In genomic region chr7:19343210-19343808, GRCm38 (mm10) we compare ENCODE assay signal across 8 mouse cellular contexts. TPM values are rescaled to one million over a fixed set of nuclear protein-coding genes. Genes with fewer than 3 reads are reported as not detected.
DNase-seq lines count a peak whose midpoint lies in the region; ATAC-seq and TF ChIP-seq lines count a peak whose summit lies in the region.

No protein-coding gene starts in this region.

- peak; percentile 81 for DNase-seq in CD4-positive helper T cell, adult 2 months (ENCODE audit: low read depth, low spot score)
- DNase-seq in adipocyte (ENCODE audit: low spot score), result peak; percentile 88
- DNase-seq in embryo, embryonic 9.5 days (ENCODE audit: extremely low spot score), result peak; percentile 80
- DNase-seq in liver, postnatal 0 days, result peak; percentile 85
- peak; percentile 87 for DNase-seq in thymus, postnatal 4 days

- 0 out of 2 replicates have a peak overlapping the region, but pooled peaks have one; percentile 9 for H3K4me3 ChIP-seq in heart, embryonic 12.5 days
- H3K4me3 ChIP-seq in kidney, embryonic 16.5 days (ENCODE audit: low read length), result no peak overlapping the region
- H3K4me3 ChIP-seq in liver, postnatal 0 days (ENCODE audit: low read depth, low read length), result no peak overlapping the region
- peak overlapping the region; percentile 49; the same call in 1 of the 2 replicates for H3K4me3 ChIP-seq in neural tube, embryonic 15.5 days (replicated peaks)

- H3K27me3 ChIP-seq in heart, embryonic 12.5 days (replicated peaks), result no peaks in the 10 kb centered on the region
- peaks cover 13% of the 10 kb centered on the region for H3K27me3 ChIP-seq in kidney, embryonic 16.5 days (ENCODE audit: insufficient read depth, low read length)
- H3K27me3 ChIP-seq in liver, postnatal 0 days (ENCODE audit: insufficient read depth, low read length), result peaks cover 23% of the 10 kb centered on the region
- peaks cover 15% of the 10 kb centered on the region for H3K27me3 ChIP-seq in neural tube, embryonic 15.5 days (replicated peaks)

- H3K9me3 ChIP-seq in heart, embryonic 12.5 days (replicated peaks), result no peaks in the 10 kb centered on the region
- H3K9me3 ChIP-seq in kidney, embryonic 16.5 days (ENCODE audit: low read length), result no peaks in the 10 kb centered on the region
- H3K9me3 ChIP-seq in liver, postnatal 0 days (ENCODE audit: low read length), result no peaks in the 10 kb centered on the region
- H3K9me3 ChIP-seq in neural tube, embryonic 15.5 days (replicated peaks), result no peaks in the 10 kb centered on the region

- H3K4me1 ChIP-seq in heart, embryonic 12.5 days (replicated peaks), result peaks cover 50% of the 10 kb centered on the region
- peaks cover 38% of the 10 kb centered on the region for H3K4me1 ChIP-seq in kidney, embryonic 16.5 days (ENCODE audit: insufficient read depth, low read length)
- H3K4me1 ChIP-seq in liver, postnatal 0 days (ENCODE audit: insufficient read depth), result peaks cover 30% of the 10 kb centered on the region
- H3K4me1 ChIP-seq in neural tube, embryonic 15.5 days, result peaks cover 47% of the 10 kb centered on the region

- peak; percentile 96 for TF ChIP-seq CTCF in liver, postnatal 0 days (IDR thresholded peaks at IDR 0.05; ENCODE audit: low read depth)

- no peak overlapping the region for H3K9ac ChIP-seq in heart, embryonic 12.5 days
- no peak overlapping the region for H3K9ac ChIP-seq in kidney, embryonic 16.5 days (replicated peaks; ENCODE audit: low read length)
- no peak overlapping the region for H3K9ac ChIP-seq in liver, postnatal 0 days (replicated peaks)
- no peak overlapping the region for H3K9ac ChIP-seq in neural tube, embryonic 15.5 days (replicated peaks)

- ATAC-seq in heart, embryonic 12.5 days (ENCODE audit: insufficient number of reproducible peaks, low FRiP score), result no peak
- ATAC-seq in kidney, embryonic 16.5 days (ENCODE audit: low FRiP score, low TSS enrichment), result no peak
- ATAC-seq in liver, postnatal 0 days, result no peak
- no peak for ATAC-seq in neural tube, embryonic 15.5 days (ENCODE audit: low FRiP score)

- no peak for TF ChIP-seq EP300 in liver, postnatal 0 days (IDR thresholded peaks at IDR 0.05; ENCODE audit: low read depth)

- H3K4me2 ChIP-seq in heart, embryonic 12.5 days, result peak overlapping the region; percentile 83
- H3K4me2 ChIP-seq in kidney, embryonic 16.5 days (replicated peaks; ENCODE audit: low read depth, low read length), result peak overlapping the region; percentile 87
- peak overlapping the region; percentile 40 for H3K4me2 ChIP-seq in liver, postnatal 0 days (ENCODE audit: low read depth, low read length)
- peak overlapping the region; percentile 98 for H3K4me2 ChIP-seq in neural tube, embryonic 15.5 days

- WGBS in heart, embryonic 12.5 days, result 2% methylated on average over 11 of the region's 11 CpGs
- WGBS in kidney, embryonic 16.5 days, result under 1% methylated on average over 11 of the region's 11 CpGs
- under 1% methylated on average over 11 of the region's 11 CpGs for WGBS in liver, postnatal 0 days (ENCODE audit: insufficient replicate concordance)
- 1% methylated on average over 11 of the region's 11 CpGs for WGBS in neural tube, embryonic 15.5 days

- peaks cover 11% of the 10 kb centered on the region for H3K36me3 ChIP-seq in heart, embryonic 12.5 days
- H3K36me3 ChIP-seq in kidney, embryonic 16.5 days (ENCODE audit: insufficient read depth, low read length), result peaks cover 1% of the 10 kb centered on the region; the same call in 1 of the 2 replicates
- H3K36me3 ChIP-seq in liver, postnatal 0 days (replicated peaks; ENCODE audit: insufficient read depth, low read length), result no peaks in the 10 kb centered on the region
- peaks cover 5% of the 10 kb centered on the region; the same call in 1 of the 2 replicates for H3K36me3 ChIP-seq in neural tube, embryonic 15.5 days

- no peak overlapping the region for H3K27ac ChIP-seq in heart, embryonic 12.5 days (ENCODE audit: poor library complexity, severe bottlenecking)
- H3K27ac ChIP-seq in kidney, embryonic 16.5 days (ENCODE audit: low read length), result no peak overlapping the region
- H3K27ac ChIP-seq in liver, postnatal 0 days (ENCODE audit: low read depth), result no peak overlapping the region
- H3K27ac ChIP-seq in neural tube, embryonic 15.5 days (replicated peaks), result no peak overlapping the region

RNA-seq across cellular contexts. Expression of gene Ercc1, which starts 1.3 kb away (rescaled TPM):
- 59.2 and 66.0 TPM in 2 replicates for polyA plus RNA-seq in heart, embryonic 12.5 days (2016; fragmentation: Nextera tagmentation; extraction: Ambion mirVana)
- 81.8 and 86.1 TPM in 2 replicates for polyA plus RNA-seq in kidney, embryonic 16.5 days (2015; fragmentation: Nextera tagmentation; extraction: Ambion mirVana)
- 9.6 and 9.8 TPM in 2 replicates for polyA plus RNA-seq in liver, postnatal 0 days (2015; fragmentation: Nextera tagmentation; extraction: Ambion mirVana)
- polyA plus RNA-seq in neural tube, embryonic 15.5 days (2015; fragmentation: Nextera tagmentation; extraction: Ambion mirVana), result 78.5 and 93.5 TPM in 2 replicates

RNA-seq across cellular contexts. Expression of gene Cd3eap, which starts 16.0 kb away (rescaled TPM):
- 17.6 and 18.4 TPM in 2 replicates for polyA plus RNA-seq in heart, embryonic 12.5 days (2016; fragmentation: Nextera tagmentation; extraction: Ambion mirVana)
- 25.0 and 27.7 TPM in 2 replicates for polyA plus RNA-seq in kidney, embryonic 16.5 days (2015; fragmentation: Nextera tagmentation; extraction: Ambion mirVana)
- polyA plus RNA-seq in liver, postnatal 0 days (2015; fragmentation: Nextera tagmentation; extraction: Ambion mirVana), result 7.7 and 7.8 TPM in 2 replicates
- 22.2 and 23.0 TPM in 2 replicates for polyA plus RNA-seq in neural tube, embryonic 15.5 days (2015; fragmentation: Nextera tagmentation; extraction: Ambion mirVana)

RNA-seq across cellular contexts. Expression of gene Ppp1r13l, which starts 16.2 kb away (rescaled TPM):
- polyA plus RNA-seq in heart, embryonic 12.5 days (2016; fragmentation: Nextera tagmentation; extraction: Ambion mirVana), result 17.5 and 19.4 TPM in 2 replicates
- 3.3 and 4.0 TPM in 2 replicates for polyA plus RNA-seq in kidney, embryonic 16.5 days (2015; fragmentation: Nextera tagmentation; extraction: Ambion mirVana)
- polyA plus RNA-seq in liver, postnatal 0 days (2015; fragmentation: Nextera tagmentation; extraction: Ambion mirVana), result 0.47 and 0.69 TPM in 2 replicates
- polyA plus RNA-seq in neural tube, embryonic 15.5 days (2015; fragmentation: Nextera tagmentation; extraction: Ambion mirVana), result 1.9 and 2.1 TPM in 2 replicates

RNA-seq across cellular contexts. Expression of gene Fosb, which starts 33.5 kb away (rescaled TPM):
- polyA plus RNA-seq in heart, embryonic 12.5 days (2016; fragmentation: Nextera tagmentation; extraction: Ambion mirVana), result 0.37 and 0.55 TPM in 2 replicates
- 0.17 and 0.22 TPM in 2 replicates for polyA plus RNA-seq in kidney, embryonic 16.5 days (2015; fragmentation: Nextera tagmentation; extraction: Ambion mirVana)
- polyA plus RNA-seq in liver, postnatal 0 days (2015; fragmentation: Nextera tagmentation; extraction: Ambion mirVana), result 0.06 TPM in 1 of 2 replicates, not detected in the other
- 0.09 and 0.18 TPM in 2 replicates for polyA plus RNA-seq in neural tube, embryonic 15.5 days (2015; fragmentation: Nextera tagmentation; extraction: Ambion mirVana)

RNA-seq across cellular contexts. Expression of gene Ercc2, which starts 38.5 kb away (rescaled TPM):
- 15.9 and 17.5 TPM in 2 replicates for polyA plus RNA-seq in heart, embryonic 12.5 days (2016; fragmentation: Nextera tagmentation; extraction: Ambion mirVana)
- 16.7 and 19.0 TPM in 2 replicates for polyA plus RNA-seq in kidney, embryonic 16.5 days (2015; fragmentation: Nextera tagmentation; extraction: Ambion mirVana)
- polyA plus RNA-seq in liver, postnatal 0 days (2015; fragmentation: Nextera tagmentation; extraction: Ambion mirVana), result 3.8 and 4.6 TPM in 2 replicates
- polyA plus RNA-seq in neural tube, embryonic 15.5 days (2015; fragmentation: Nextera tagmentation; extraction: Ambion mirVana), result 21.6 and 22.2 TPM in 2 replicates

Comparison
In these comparisons a context has a peak if more than half of its experiments do, and no peak if none do; other contexts are left out.
1. H3K4me2 ChIP-seq: peak in every context shown above with its lines; median percentile 98 in neural tube, embryonic 15.5 days; 87 in kidney, embryonic 16.5 days; 83 in heart, embryonic 12.5 days; 40 in liver, postnatal 0 days.
2. H3K4me3 ChIP-seq: peak in heart, embryonic 12.5 days (single experiment) and neural tube, embryonic 15.5 days (single experiment); none in kidney, embryonic 16.5 days (single experiment) and liver, postnatal 0 days (single experiment).
3. Peak in every context shown above with its lines, with median percentiles within 50 percentile points of each other: DNase-seq.